Mouse (Mus musculus) forebrain, embryonic 12.5 days (tissue): Measurements from ENCODE around the gene Tesc. TPM values are rescaled to one million over a fixed set of nuclear protein-coding genes. Genes with fewer than 3 reads are reported as not detected.

Experiments
- ATAC-seq: fragments of 200-750 bp; cut with Nextera tagmentation; 2 replicates; pipeline ENCODE4 v1.8.0; 2017; ENCODE audit warnings: moderate TSS enrichment; ENCODE audit not compliant: low FRiP score
- H3K27ac ChIP-seq: fragments of 300-500 bp; sonication (generic); 2 replicates; pipeline ENCODE4 v1.5.1; 2016; ENCODE audit warnings: mild to moderate bottlenecking
- H3K27me3 ChIP-seq: fragments of 300-500 bp; sonication (generic); 2 replicates; pipeline ENCODE4 v1.6.1; 2016; ENCODE audit warnings: mild to moderate bottlenecking
- H3K36me3 ChIP-seq: fragments of 300-500 bp; sonication (generic); replicated peaks from 2 replicates; pipeline ENCODE4 v1.6.1; 2016; ENCODE audit warnings: mild to moderate bottlenecking
- H3K4me1 ChIP-seq: fragments of 300-500 bp; sonication (generic); 2 replicates; pipeline ENCODE4 v1.6.1; 2016
- H3K4me2 ChIP-seq: fragments of 300-500 bp; sonication (generic); 2 replicates; pipeline ENCODE4 v1.6.1; 2016; ENCODE audit warnings: mild to moderate bottlenecking, moderate library complexity
- H3K4me3 ChIP-seq: fragments of 300-500 bp; sonication (generic); replicated peaks from 2 replicates; pipeline ENCODE4 v1.5.1; 2016; ENCODE audit warnings: mild to moderate bottlenecking
- H3K9ac ChIP-seq: fragments of 300-500 bp; sonication (generic); 2 replicates; pipeline ENCODE4 v1.6.1; 2016; ENCODE audit warnings: mild to moderate bottlenecking
- H3K9me3 ChIP-seq: fragments of 300-500 bp; sonication (generic); 2 replicates; pipeline ENCODE4 v1.6.1; 2016
- WGBS: fragments of 180-500 bp; shearing (Covaris S2); methylation state at CpG from one replicate; pipeline ENCODE4 v1.1.7; 2016; 5-methylcytosine and 5-hydroxymethylcytosine counted together
- polyA plus RNA-seq: library from polyadenylated mRNA; unstranded; fragments of >200 nt; fragmentation: Nextera tagmentation; extraction: Ambion mirVana; gene quantifications from 2 replicates; pipeline ENCODE4 v1.2.1, GENCODE M21; 2016

The Tesc gene
- polyA plus RNA-seq, 1 experiment from 2014 or later: 4.7 TPM

GRCm38 (mm10) chr5:118084171-118084727, 56.7 kb downstream of the Tesc start:
- Histone ChIP-seq H3K36me3 (no peaks in the 10 kb centered on the region), H3K4me1 (peaks cover 74% of the 10 kb centered on the region), H3K27ac (peak overlapping the region; percentile 71), H3K9me3 (no peaks in the 10 kb centered on the region), H3K4me3 (no peak overlapping the region), H3K4me2 (no peak overlapping the region), H3K9ac (no peak overlapping the region), H3K27me3 (no peaks in the 10 kb centered on the region)
- no peak for ATAC-seq
- WGBS: 76% methylated on average over 10 of the region's 10 CpGs

- no peaks in the 10 kb centered on the region for H3K9me3 ChIP-seq
- H3K9ac ChIP-seq: no peak overlapping the region
- no peak overlapping the region for H3K4me2 ChIP-seq
- no peak for ATAC-seq
- H3K4me1 ChIP-seq: peaks cover 74% of the 10 kb centered on the region
- H3K4me3 ChIP-seq: no peak overlapping the region
- H3K27ac ChIP-seq: 0 out of 2 replicates have a peak overlapping the region, but pooled peaks have one; percentile 19
- no peaks in the 10 kb centered on the region for H3K27me3 ChIP-seq
- peaks cover 4% of the 10 kb centered on the region; the same call in 1 of the 2 replicates for H3K36me3 ChIP-seq
- WGBS: 76% methylated on average over 7 of the region's 7 CpGs
These were observed 57.8 kb downstream of the Tesc start for GRCm38 (mm10) chr5:118085313-118085712.

- H3K9ac ChIP-seq: no peak overlapping the region
- no peak for ATAC-seq
- no peak overlapping the region for H3K4me3 ChIP-seq
- WGBS: 77% methylated on average over 7 of the region's 7 CpGs
- H3K36me3 ChIP-seq: peaks cover 21% of the 10 kb centered on the region
- peaks cover 58% of the 10 kb centered on the region for H3K4me1 ChIP-seq
- no peak overlapping the region for H3K4me2 ChIP-seq
- no peaks in the 10 kb centered on the region for H3K27me3 ChIP-seq
- H3K27ac ChIP-seq: no peak overlapping the region
- no peaks in the 10 kb centered on the region for H3K9me3 ChIP-seq
These were observed 59.4 kb downstream of the Tesc start for GRCm38 (mm10) chr5:118086956-118087355.

- WGBS: 39% methylated on average over 7 of the region's 7 CpGs
- Histone ChIP-seq H3K9ac (peak overlapping the region; percentile 7; the same call in 1 of the 2 replicates), H3K9me3 (no peaks in the 10 kb centered on the region), H3K4me3 (no peak overlapping the region), H3K36me3 (peaks cover 38% of the 10 kb centered on the region), H3K4me1 (peaks cover 39% of the 10 kb centered on the region), H3K27ac (peak overlapping the region; percentile 75), H3K27me3 (no peaks in the 10 kb centered on the region), H3K4me2 (0 out of 2 replicates have a peak overlapping the region, but pooled peaks have one; percentile 19)
- peak; percentile 90 for ATAC-seq
These were observed 61.6 kb downstream of the Tesc start for GRCm38 (mm10) chr5:118089102-118089501.

GRCm38 (mm10) chr5:118090101-118090500, 62.6 kb downstream of the Tesc start:
- Histone ChIP-seq H3K27ac (peak overlapping the region; percentile 75), H3K4me2 (no peak overlapping the region), H3K4me3 (no peak overlapping the region), H3K27me3 (no peaks in the 10 kb centered on the region), H3K4me1 (peaks cover 29% of the 10 kb centered on the region), H3K9me3 (no peaks in the 10 kb centered on the region), H3K36me3 (peaks cover 48% of the 10 kb centered on the region), H3K9ac (no peak overlapping the region)
- ATAC-seq: no peak; the same call in 1 of the 2 replicates
- over 99% methylated on average over 6 of the region's 6 CpGs for WGBS

GRCm38 (mm10) chr5:118090837-118091236, 63.3 kb downstream of the Tesc start:
- no peaks in the 10 kb centered on the region for H3K27me3 ChIP-seq

GRCm38 (mm10) chr5:118093321-118094035, 65.9 kb downstream of the Tesc start:
- H3K9ac ChIP-seq: no peak overlapping the region
- no peak for ATAC-seq

More at GRCm38 (mm10) chr5:118090837-118091236, 63.3 kb downstream of the Tesc start:
- H3K4me2 ChIP-seq: no peak overlapping the region
- H3K4me1 ChIP-seq: peaks cover 24% of the 10 kb centered on the region
- ATAC-seq: no peak
- H3K36me3 ChIP-seq: peaks cover 51% of the 10 kb centered on the region
- H3K9me3 ChIP-seq: no peaks in the 10 kb centered on the region
- H3K9ac ChIP-seq: no peak overlapping the region
- H3K4me3 ChIP-seq: no peak overlapping the region
- 95% methylated on average over 2 of the region's 2 CpGs for WGBS
- H3K27ac ChIP-seq: no peak overlapping the region

GRCm38 (mm10) chr5:118095433-118095832, 67.9 kb downstream of the Tesc start:
- Histone ChIP-seq H3K4me2 (no peak overlapping the region), H3K36me3 (peaks cover 54% of the 10 kb centered on the region), H3K4me3 (no peak overlapping the region), H3K27me3 (no peaks in the 10 kb centered on the region), H3K4me1 (peaks cover 19% of the 10 kb centered on the region), H3K9me3 (no peaks in the 10 kb centered on the region), H3K9ac (no peak overlapping the region), H3K27ac (no peak overlapping the region)
- 87% methylated on average over 11 of the region's 11 CpGs for WGBS
- no peak for ATAC-seq

More at GRCm38 (mm10) chr5:118093321-118094035, 65.9 kb downstream of the Tesc start:
- peaks cover 19% of the 10 kb centered on the region for H3K4me1 ChIP-seq
- H3K9me3 ChIP-seq: no peaks in the 10 kb centered on the region
- peak overlapping the region; percentile 9 for H3K27ac ChIP-seq
- H3K27me3 ChIP-seq: no peaks in the 10 kb centered on the region
- H3K36me3 ChIP-seq: peaks cover 57% of the 10 kb centered on the region
- H3K4me3 ChIP-seq: no peak overlapping the region
- 78% methylated on average over 11 of the region's 11 CpGs for WGBS
- H3K4me2 ChIP-seq: no peak overlapping the region

- Histone ChIP-seq H3K4me2 (no peak overlapping the region), H3K27me3 (no peaks in the 10 kb centered on the region), H3K4me3 (no peak overlapping the region), H3K27ac (no peak overlapping the region), H3K9ac (no peak overlapping the region), H3K4me1 (peaks cover 22% of the 10 kb centered on the region), H3K36me3 (peaks cover 49% of the 10 kb centered on the region), H3K9me3 (no peaks in the 10 kb centered on the region)
- ATAC-seq: no peak
- WGBS: 87% methylated on average over 4 of the region's 4 CpGs
These were observed 68.3 kb downstream of the Tesc start for GRCm38 (mm10) chr5:118095849-118096248.

- Histone ChIP-seq H3K4me3 (no peak overlapping the region), H3K4me1 (peaks cover 22% of the 10 kb centered on the region), H3K27ac (no peak overlapping the region), H3K27me3 (no peaks in the 10 kb centered on the region), H3K4me2 (no peak overlapping the region), H3K9me3 (no peaks in the 10 kb centered on the region), H3K36me3 (peaks cover 45% of the 10 kb centered on the region), H3K9ac (no peak overlapping the region)
- ATAC-seq: no peak
- 91% methylated on average over 3 of the region's 3 CpGs for WGBS
These were observed 68.8 kb downstream of the Tesc start for GRCm38 (mm10) chr5:118096317-118096716.

- Histone ChIP-seq H3K9ac (no peak overlapping the region), H3K36me3 (peaks cover 20% of the 10 kb centered on the region), H3K4me3 (no peak overlapping the region), H3K4me1 (peaks cover 20% of the 10 kb centered on the region), H3K9me3 (no peaks in the 10 kb centered on the region), H3K27ac (peak overlapping the region; percentile 50; the same call in 1 of the 2 replicates), H3K27me3 (no peaks in the 10 kb centered on the region), H3K4me2 (no peak overlapping the region)
- ATAC-seq: no peak
- WGBS: 70% methylated on average over 11 of the region's 11 CpGs
These were observed 71.7 kb downstream of the Tesc start for GRCm38 (mm10) chr5:118099069-118099869.

- Histone ChIP-seq H3K36me3 (peaks cover 13% of the 10 kb centered on the region; the same call in 1 of the 2 replicates), H3K4me3 (no peak overlapping the region), H3K4me2 (no peak overlapping the region), H3K4me1 (peaks cover 20% of the 10 kb centered on the region), H3K9ac (no peak overlapping the region), H3K9me3 (no peaks in the 10 kb centered on the region), H3K27ac (no peak overlapping the region), H3K27me3 (no peaks in the 10 kb centered on the region)
- no peak for ATAC-seq
- 68% methylated on average over 8 of the region's 8 CpGs for WGBS
These were observed 72.4 kb downstream of the Tesc start for GRCm38 (mm10) chr5:118099870-118100478.
